ENCODE assay signal across 8 mouse cellular contexts in genomic region chr11:58302774-58303445, GRCm38 (mm10). TPM values are rescaled to one million over a fixed set of nuclear protein-coding genes. Genes with fewer than 3 reads are reported as not detected.
DNase-seq lines count a peak whose midpoint lies in the region; TF ChIP-seq lines count a peak whose summit lies in the region.

No protein-coding gene starts in this region.

- H3K4me3 ChIP-seq in heart, embryonic 10.5 days = peak overlapping the region; percentile 73
- H3K4me3 ChIP-seq in ES-Bruce4 (ENCODE audit: low read depth, low read length) = peak overlapping the region; percentile 72
- H3K4me3 ChIP-seq in megakaryocyte, embryonic 14.5 days (replicated peaks) = peak overlapping the region; percentile 91

- TF ChIP-seq EP300 in ES-Bruce4 (IDR thresholded peaks at IDR 0.05; ENCODE audit: insufficient read depth, low read depth, low read length) = no peak

- no peak for DNase-seq in heart, embryonic 10.5 days (ENCODE audit: low spot score)
- DNase-seq in heart, adult 9 months (ENCODE audit: low spot score in 2 of 2) = no peak
- DNase-seq in gonadal fat pad, adult 2 months (ENCODE audit: low read depth) = peak; percentile 9
- no peak for DNase-seq in urinary bladder, postnatal 10 days (ENCODE audit: low spot score)
- no peak for DNase-seq in kidney, postnatal 25 days
- DNase-seq in thymus, postnatal 0 days (ENCODE audit: low spot score) = no peak

- H3K27me3 ChIP-seq in heart, embryonic 10.5 days (ENCODE audit: insufficient read depth, poor library complexity, severe bottlenecking) = no peaks in the 10 kb centered on the region
- no peaks in the 10 kb centered on the region; the same call in 1 of the 2 replicates for H3K27me3 ChIP-seq in ES-Bruce4 (ENCODE audit: control insufficient read depth, insufficient read depth, low read length, poor library complexity, severe bottlenecking)
- H3K27me3 ChIP-seq in megakaryocyte, embryonic 14.5 days (replicated peaks) = no peaks in the 10 kb centered on the region

- peaks cover 21% of the 10 kb centered on the region for H3K4me1 ChIP-seq in heart, embryonic 10.5 days
- H3K4me1 ChIP-seq in ES-Bruce4 (ENCODE audit: control insufficient read depth, insufficient read depth, low read length) = no peaks in the 10 kb centered on the region
- peaks cover 32% of the 10 kb centered on the region for H3K4me1 ChIP-seq in megakaryocyte, embryonic 14.5 days

- TF ChIP-seq CTCF in ES-Bruce4 (IDR thresholded peaks at IDR 0.05; ENCODE audit: low read depth, low read length) = no peak

- H3K27ac ChIP-seq in heart, embryonic 10.5 days = peak overlapping the region; percentile 87
- H3K27ac ChIP-seq in ES-Bruce4 (ENCODE audit: insufficient read depth, low read length) = peak overlapping the region; percentile 14; the same call in 1 of the 2 replicates

- no peaks in the 10 kb centered on the region for H3K36me3 ChIP-seq in heart, embryonic 10.5 days
- no peaks in the 10 kb centered on the region for H3K36me3 ChIP-seq in ES-Bruce4 (ENCODE audit: control insufficient read depth, insufficient read depth, low read length, poor library complexity, severe bottlenecking)
- no peaks in the 10 kb centered on the region for H3K36me3 ChIP-seq in megakaryocyte, embryonic 14.5 days (replicated peaks; ENCODE audit: low read length)

- H3K9ac ChIP-seq in ES-Bruce4 (ENCODE audit: low read depth, poor library complexity, severe bottlenecking) = peak overlapping the region; percentile 39

- WGBS in heart, embryonic 10.5 days = 1% methylated on average over 26 of the region's 26 CpGs

- no peaks in the 10 kb centered on the region for H3K9me3 ChIP-seq in heart, embryonic 10.5 days
- H3K9me3 ChIP-seq in ES-Bruce4 (replicated peaks; ENCODE audit: control insufficient read depth, insufficient read depth, low read length, poor library complexity, severe bottlenecking) = no peaks in the 10 kb centered on the region
- H3K9me3 ChIP-seq in megakaryocyte, embryonic 14.5 days = no peaks in the 10 kb centered on the region

- TF ChIP-seq POLR2A in ES-Bruce4 (IDR thresholded peaks at IDR 0.05; ENCODE audit: insufficient read depth, low read length) = no peak

RNA-seq across cellular contexts. Expression of gene Zfp692, which starts 4.0 kb away (rescaled TPM):
- 18.5 and 19.2 TPM in 2 replicates for polyA plus RNA-seq in heart, embryonic 10.5 days (2016; fragmentation: Nextera tagmentation; extraction: Ambion mirVana)
- 19.3 and 21.1 TPM in 2 replicates for polyA plus RNA-seq in ES-Bruce4 (2011; ENCODE audit: insufficient read depth, insufficient read length, low read depth, missing spikeins)
- polyA plus RNA-seq in gonadal fat pad, adult 2 months (2012; rRNA removed) = 42.3 and 45.8 TPM in 2 replicates
- polyA plus RNA-seq in megakaryocyte, embryonic 14.5 days (2012; ENCODE audit: insufficient read depth, low replicate concordance) = 7.7 and 14.6 TPM in 2 replicates
- polyA plus RNA-seq in thymus, postnatal 0 days (2015; fragmentation: Nextera tagmentation; extraction: Ambion mirVana) = 12.8 and 14.1 TPM in 2 replicates

RNA-seq across cellular contexts. Expression of gene Zfp672, which starts 27.2 kb away (rescaled TPM):
- 30.4 and 31.6 TPM in 2 replicates for polyA plus RNA-seq in heart, embryonic 10.5 days (2016; fragmentation: Nextera tagmentation; extraction: Ambion mirVana)
- 8.3 and 9.0 TPM in 2 replicates for polyA plus RNA-seq in ES-Bruce4 (2011; ENCODE audit: insufficient read depth, insufficient read length, low read depth, missing spikeins)
- polyA plus RNA-seq in gonadal fat pad, adult 2 months (2012; rRNA removed) = 47.1 and 48.3 TPM in 2 replicates
- polyA plus RNA-seq in megakaryocyte, embryonic 14.5 days (2012; ENCODE audit: insufficient read depth, low replicate concordance) = 11.6 and 18.5 TPM in 2 replicates
- 59.2 and 72.2 TPM in 2 replicates for polyA plus RNA-seq in thymus, postnatal 0 days (2015; fragmentation: Nextera tagmentation; extraction: Ambion mirVana)

RNA-seq across cellular contexts. Expression of gene Sh3bp5l, which starts 27.6 kb away (rescaled TPM):
- 30.0 and 30.8 TPM in 2 replicates for polyA plus RNA-seq in heart, embryonic 10.5 days (2016; fragmentation: Nextera tagmentation; extraction: Ambion mirVana)
- polyA plus RNA-seq in ES-Bruce4 (2011; ENCODE audit: insufficient read depth, insufficient read length, low read depth, missing spikeins) = 33.6 and 41.4 TPM in 2 replicates
- 56.5 and 58.4 TPM in 2 replicates for polyA plus RNA-seq in gonadal fat pad, adult 2 months (2012; rRNA removed)
- 2.9 and 15.9 TPM in 2 replicates for polyA plus RNA-seq in megakaryocyte, embryonic 14.5 days (2012; ENCODE audit: insufficient read depth, low replicate concordance)
- 29.2 and 30.4 TPM in 2 replicates for polyA plus RNA-seq in thymus, postnatal 0 days (2015; fragmentation: Nextera tagmentation; extraction: Ambion mirVana)

RNA-seq across cellular contexts. Expression of gene 4930438A08Rik, which starts 28.3 kb away (rescaled TPM):
- polyA plus RNA-seq in heart, embryonic 10.5 days (2016; fragmentation: Nextera tagmentation; extraction: Ambion mirVana) = not detected in 2 replicates
- polyA plus RNA-seq in ES-Bruce4 (2011; ENCODE audit: insufficient read depth, insufficient read length, low read depth, missing spikeins) = not detected in 2 replicates
- polyA plus RNA-seq in gonadal fat pad, adult 2 months (2012; rRNA removed) = 2.7 and 4.6 TPM in 2 replicates
- 0.19 TPM in 1 of 2 replicates, not detected in the other for polyA plus RNA-seq in megakaryocyte, embryonic 14.5 days (2012; ENCODE audit: insufficient read depth, low replicate concordance)
- polyA plus RNA-seq in thymus, postnatal 0 days (2015; fragmentation: Nextera tagmentation; extraction: Ambion mirVana) = 0.08 and 0.09 TPM in 2 replicates
